Mouse (Mus musculus) stomach, embryonic 14.5 days (tissue): ENCODE results near the gene Cebpz. TPM values are rescaled to one million over a fixed set of nuclear protein-coding genes. Genes with fewer than 3 reads are reported as not detected.

Experiments used
- ATAC-seq: fragments of 200-750 bp; cut with Nextera tagmentation; 2 replicates; pipeline ENCODE4 v1.8.0; 2017; ENCODE audit warnings: low read depth, moderate TSS enrichment; ENCODE audit not compliant: insufficient number of reproducible peaks, insufficient read depth, low FRiP score
- H3K27ac ChIP-seq: fragments of 300-500 bp; sonication (generic); 2 replicates; pipeline ENCODE4 v1.5.1; 2014; ENCODE audit warnings: mild to moderate bottlenecking, low read length, moderate library complexity, mixed read lengths
- H3K27me3 ChIP-seq: fragments of 300-500 bp; sonication (generic); 2 replicates; pipeline ENCODE4 v1.6.1; 2014; ENCODE audit warnings: low read length, control low read depth, mixed read lengths; ENCODE audit not compliant: control insufficient read depth, insufficient read depth
- H3K36me3 ChIP-seq: fragments of 300-500 bp; sonication (generic); 2 replicates; pipeline ENCODE4 v1.6.1; 2014; ENCODE audit warnings: mild to moderate bottlenecking, control low read depth, low read length, moderate library complexity, mixed read lengths; ENCODE audit not compliant: control insufficient read depth, insufficient read depth
- H3K4me1 ChIP-seq: fragments of 300-500 bp; sonication (generic); 2 replicates; pipeline ENCODE4 v1.6.1; 2014; ENCODE audit warnings: low read length, control low read depth, mixed read lengths; ENCODE audit not compliant: control insufficient read depth, insufficient read depth
- H3K4me2 ChIP-seq: fragments of 300-500 bp; sonication (generic); replicated peaks from 2 replicates; pipeline ENCODE4 v1.6.1; 2014; ENCODE audit warnings: low read depth, low read length, control low read depth
- H3K4me3 ChIP-seq: fragments of 300-500 bp; sonication (generic); 2 replicates; pipeline ENCODE4 v1.5.1; 2014; ENCODE audit warnings: low read depth, low read length, control low read depth
- H3K9ac ChIP-seq: fragments of 300-500 bp; sonication (generic); replicated peaks from 2 replicates; pipeline ENCODE4 v1.6.1; 2014; ENCODE audit warnings: low read depth, mild to moderate bottlenecking, control low read depth, low read length, moderate library complexity, mixed read lengths
- H3K9me3 ChIP-seq: fragments of 300-500 bp; sonication (generic); 2 replicates; pipeline ENCODE4 v1.6.1; 2016; ENCODE audit warnings: low read depth, low read length, control low read depth; ENCODE audit not compliant: control insufficient read depth
- WGBS: fragments of 180-500 bp; shearing (Covaris S2); extraction: QIAGEN DNeasy Blood & Tissue Kit; methylation state at CpG from one replicate; pipeline ENCODE4 v1.1.7; 2014; 5-methylcytosine and 5-hydroxymethylcytosine counted together
- polyA plus RNA-seq: library from polyadenylated mRNA; unstranded; fragments of >200 nt; fragmentation: Nextera tagmentation; extraction: Ambion mirVana; gene quantifications from 2 replicates; pipeline ENCODE4 v1.2.1, GENCODE M21; 2014

Gene Cebpz
- polyA plus RNA-seq, 1 experiment from 2014 or later = 61.0 TPM

DNA sequence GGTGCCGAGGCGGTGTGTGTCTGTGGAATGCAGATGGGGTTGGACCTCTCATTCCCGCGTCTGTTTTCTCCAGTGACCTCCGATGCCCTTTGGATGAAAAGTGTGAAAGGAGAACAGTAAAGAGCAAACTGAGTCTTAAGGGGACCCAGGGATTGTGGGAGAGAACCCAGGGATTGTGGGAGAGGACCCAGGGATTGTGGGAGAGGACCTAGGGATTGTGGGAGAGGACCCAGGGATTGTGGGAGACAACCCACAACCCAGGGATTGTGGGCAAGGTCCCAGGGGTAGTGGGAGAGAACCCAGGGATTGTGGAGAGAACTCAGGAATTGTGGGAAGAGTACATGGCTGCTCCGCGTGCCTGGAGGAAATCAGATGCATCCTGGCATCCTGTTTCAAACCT, 41.9 kb downstream of the Cebpz start:
- no peak overlapping the region for H3K27ac ChIP-seq
- no peak for ATAC-seq
- no peaks in the 10 kb centered on the region for H3K36me3 ChIP-seq
- no peaks in the 10 kb centered on the region for H3K4me1 ChIP-seq
- H3K4me2 ChIP-seq = no peak overlapping the region
- H3K4me3 ChIP-seq = no peak overlapping the region
- H3K27me3 ChIP-seq = no peaks in the 10 kb centered on the region
- 77% methylated on average over 7 of the region's 7 CpGs for WGBS
- no peak overlapping the region for H3K9ac ChIP-seq
- H3K9me3 ChIP-seq = no peaks in the 10 kb centered on the region

DNA sequence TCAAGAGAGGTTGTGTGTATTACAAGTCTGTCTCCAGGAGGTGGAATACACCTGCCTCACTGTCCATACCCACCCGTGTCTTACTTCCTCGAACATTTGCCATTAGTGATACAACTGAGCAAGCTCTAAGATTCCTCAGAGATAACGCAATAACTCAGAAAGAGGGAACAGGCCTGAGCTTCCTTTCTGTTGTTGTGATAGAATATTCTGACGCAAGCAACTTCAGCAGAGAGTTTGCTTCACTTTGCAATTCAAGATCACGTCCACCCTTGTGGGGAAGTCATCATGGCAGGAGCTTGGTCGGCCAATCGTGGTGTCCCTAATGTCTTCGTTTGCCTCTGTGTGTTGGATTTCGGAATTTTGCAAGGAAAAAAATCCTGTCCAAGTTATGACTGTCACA, 45.8 kb downstream of the Cebpz start:
- Histone ChIP-seq H3K9me3 (no peaks in the 10 kb centered on the region), H3K27me3 (no peaks in the 10 kb centered on the region), H3K4me2 (no peak overlapping the region), H3K4me1 (no peaks in the 10 kb centered on the region), H3K36me3 (no peaks in the 10 kb centered on the region), H3K4me3 (no peak overlapping the region), H3K27ac (no peak overlapping the region), H3K9ac (no peak overlapping the region)
- 82% methylated on average over 9 of the region's 9 CpGs for WGBS
- ATAC-seq = no peak

DNA sequence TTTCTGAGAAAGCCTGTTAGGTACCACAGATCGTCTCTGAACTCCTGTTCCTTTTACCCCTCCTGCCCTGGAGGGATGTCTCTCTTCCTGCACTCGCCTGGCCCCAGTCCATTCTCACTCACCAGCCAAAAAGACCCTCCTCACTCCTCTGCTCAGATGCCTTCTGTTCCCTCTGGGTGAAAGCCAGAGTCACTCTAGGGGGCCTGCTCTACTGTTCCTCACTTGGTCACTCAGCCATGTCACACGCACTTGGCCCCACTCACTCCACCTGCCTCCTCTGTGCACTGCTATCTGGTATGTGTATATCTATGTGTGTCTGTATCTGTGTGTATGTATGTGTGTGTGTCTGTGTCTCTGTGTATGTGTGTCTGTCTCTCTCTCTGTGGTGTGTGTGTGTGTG, 47.7 kb downstream of the Cebpz start:
- Histone ChIP-seq H3K9me3 (no peaks in the 10 kb centered on the region), H3K27me3 (no peaks in the 10 kb centered on the region), H3K9ac (no peak overlapping the region), H3K36me3 (no peaks in the 10 kb centered on the region), H3K4me3 (no peak overlapping the region), H3K27ac (no peak overlapping the region), H3K4me2 (no peak overlapping the region), H3K4me1 (no peaks in the 10 kb centered on the region)
- no peak for ATAC-seq
- WGBS = 54% methylated on average over 3 of the region's 3 CpGs

DNA sequence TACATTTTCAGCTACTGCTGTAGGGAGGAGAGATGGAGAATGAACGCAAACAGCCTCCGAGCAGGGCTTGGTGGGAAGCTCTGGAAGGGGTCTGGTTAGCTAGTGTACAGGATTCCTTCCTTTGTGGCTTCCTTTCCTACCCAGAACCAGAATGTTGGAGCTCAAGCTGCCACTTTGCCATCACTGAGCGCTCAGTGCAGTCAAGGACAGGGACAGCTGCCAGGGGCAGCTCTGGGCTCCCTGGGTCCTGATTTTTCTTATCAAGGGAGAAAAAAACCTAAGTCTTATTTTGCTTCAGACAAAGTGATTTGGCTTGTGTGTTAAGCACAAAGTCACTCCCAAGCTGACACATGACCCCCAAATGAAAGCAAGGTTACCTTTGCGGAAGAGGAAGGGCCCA, 48.3 kb downstream of the Cebpz start:
- no peak overlapping the region for H3K9ac ChIP-seq
- WGBS = 78% methylated on average over 4 of the region's 4 CpGs
- no peaks in the 10 kb centered on the region for H3K27me3 ChIP-seq
- no peak overlapping the region for H3K27ac ChIP-seq
- ATAC-seq = no peak
- no peak overlapping the region for H3K4me3 ChIP-seq
- no peak overlapping the region for H3K4me2 ChIP-seq
- no peaks in the 10 kb centered on the region for H3K4me1 ChIP-seq
- H3K9me3 ChIP-seq = no peaks in the 10 kb centered on the region
- H3K36me3 ChIP-seq = no peaks in the 10 kb centered on the region

DNA sequence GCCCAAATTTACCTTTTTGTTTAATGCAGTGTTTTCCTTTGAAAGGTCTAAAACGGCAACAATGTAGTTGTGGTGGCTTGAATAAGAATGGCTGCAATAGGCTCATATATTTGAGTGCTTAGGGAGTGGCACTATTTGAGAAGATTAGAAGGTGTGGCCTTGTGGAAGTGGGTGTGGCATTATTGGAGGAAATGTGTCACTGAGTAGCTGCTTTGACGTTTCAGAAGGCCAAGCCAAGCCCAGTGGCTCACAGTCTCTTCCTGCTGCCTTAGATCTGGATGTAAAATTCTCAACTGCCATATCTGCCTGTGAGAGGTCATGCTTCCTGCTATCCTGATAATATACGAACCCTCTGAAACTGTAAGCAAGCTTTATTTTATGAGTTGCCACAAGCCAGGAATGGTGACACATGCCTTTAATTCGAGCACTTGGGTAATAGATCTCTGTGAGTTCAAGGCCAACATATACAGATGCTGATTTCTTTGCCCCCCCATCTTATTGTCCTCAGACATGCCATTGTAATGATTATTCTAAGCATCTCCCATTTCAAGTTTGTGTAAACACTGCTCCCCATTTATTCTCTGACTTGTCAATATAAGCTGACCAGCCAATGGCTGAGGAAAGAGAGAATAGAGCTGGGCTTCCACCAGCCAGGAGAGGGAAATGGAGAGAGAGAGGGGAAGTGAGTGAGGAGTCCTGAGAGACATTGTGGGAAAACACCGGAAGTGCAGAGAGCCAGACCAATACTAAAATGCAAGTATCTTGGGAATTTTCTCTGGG, 51.4 kb downstream of the Cebpz start:
- H3K4me2 ChIP-seq = no peak overlapping the region
- H3K4me1 ChIP-seq = peaks cover 8% of the 10 kb centered on the region; the same call in 1 of the 2 replicates
- H3K27me3 ChIP-seq = no peaks in the 10 kb centered on the region
- no peak overlapping the region for H3K4me3 ChIP-seq
- no peak overlapping the region for H3K9ac ChIP-seq
- no peak for ATAC-seq
- no peak overlapping the region for H3K27ac ChIP-seq
- no peaks in the 10 kb centered on the region for H3K36me3 ChIP-seq
- WGBS = 73% methylated on average over 5 of the region's 5 CpGs
- H3K9me3 ChIP-seq = no peaks in the 10 kb centered on the region

DNA sequence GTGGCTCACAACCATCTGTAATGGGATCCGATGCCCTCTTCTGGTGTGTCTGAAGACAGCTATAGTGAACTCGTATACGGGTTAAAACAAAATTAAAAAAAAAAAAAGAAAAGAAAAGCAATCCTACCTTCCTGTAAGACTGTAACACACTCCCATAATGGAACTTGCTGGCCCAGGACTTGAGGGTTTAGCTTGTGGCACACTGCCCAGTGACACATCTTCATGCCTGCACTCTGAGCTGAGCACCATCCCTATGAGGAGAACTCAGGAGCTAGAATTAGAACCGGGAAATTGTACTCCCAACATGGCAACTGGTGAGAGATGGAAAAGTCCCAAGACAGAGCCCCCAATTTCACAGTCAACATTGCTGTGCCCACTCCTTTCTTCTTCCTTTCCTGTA, 53.6 kb downstream of the Cebpz start:
- H3K4me1 ChIP-seq = peaks cover 8% of the 10 kb centered on the region; the same call in 1 of the 2 replicates
- no peaks in the 10 kb centered on the region; the same call in 1 of the 2 replicates for H3K36me3 ChIP-seq
- H3K27ac ChIP-seq = no peak overlapping the region
- H3K27me3 ChIP-seq = no peaks in the 10 kb centered on the region
- no peak overlapping the region for H3K4me3 ChIP-seq
- ATAC-seq = no peak
- no peak overlapping the region for H3K4me2 ChIP-seq
- H3K9me3 ChIP-seq = no peaks in the 10 kb centered on the region
- 82% methylated on average over 4 of the region's 4 CpGs for WGBS
- 0 out of 2 replicates have a peak overlapping the region, but pooled peaks have one; percentile 61 for H3K9ac ChIP-seq

DNA sequence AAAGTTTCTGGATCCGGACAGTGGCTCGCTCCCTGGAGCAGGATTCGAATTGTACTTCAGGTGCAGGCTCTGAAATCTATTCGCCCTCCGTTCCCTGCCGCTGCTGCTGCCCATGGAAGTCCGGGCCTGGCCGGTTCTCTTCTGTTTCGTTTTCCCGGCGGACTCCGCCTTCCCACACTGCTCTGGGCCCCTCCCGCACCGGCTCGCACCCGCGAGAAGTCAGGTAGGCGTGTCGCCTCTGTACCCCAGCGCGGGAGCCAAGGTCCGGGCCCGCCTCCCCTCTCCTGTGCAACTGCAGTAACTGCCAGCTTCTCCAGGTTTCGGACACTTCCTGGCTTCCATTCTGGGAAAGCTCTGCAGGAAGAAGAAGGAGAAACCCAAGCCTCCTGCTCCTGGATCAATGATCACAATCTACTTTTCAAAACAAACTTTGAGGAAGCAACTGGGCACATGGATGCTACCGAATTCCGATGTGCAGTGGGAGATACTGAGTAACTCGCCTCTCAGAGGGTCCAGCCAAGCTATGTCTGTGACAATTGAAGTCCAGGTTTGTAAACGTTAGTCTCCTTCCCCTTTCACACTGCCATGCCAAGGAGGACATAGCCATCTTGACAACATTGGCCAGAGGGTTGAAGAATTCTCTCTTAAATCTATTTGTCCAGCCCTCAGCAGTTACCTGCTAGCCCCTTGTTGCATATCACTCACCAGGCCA, 54.3 kb downstream of the Cebpz start, which contains the start of gene Eif2ak2:
Gene Eif2ak2, minus strand, starts transcription at position 173 of the 712 bp plus-strand sequence.
- peak within 1 kb of the TSS; percentile 61 for H3K4me2 ChIP-seq
- under 1% methylated on average over 28 of the region's 28 CpGs for WGBS
- H3K27ac ChIP-seq = peak within 1 kb of the TSS; percentile 48; the same call in 1 of the 2 replicates
- no peaks in the 10 kb centered on the region for H3K9me3 ChIP-seq
- peaks cover 6% of the 10 kb centered on the region; the same call in 1 of the 2 replicates for H3K36me3 ChIP-seq
- H3K27me3 ChIP-seq = no peaks in the 10 kb centered on the region
- peak within 1 kb of the TSS; percentile 69 for H3K4me3 ChIP-seq
- peaks cover 8% of the 10 kb centered on the region; the same call in 1 of the 2 replicates for H3K4me1 ChIP-seq
- peak; percentile 98 for ATAC-seq
- peak within 1 kb of the TSS; percentile 61 for H3K9ac ChIP-seq

DNA sequence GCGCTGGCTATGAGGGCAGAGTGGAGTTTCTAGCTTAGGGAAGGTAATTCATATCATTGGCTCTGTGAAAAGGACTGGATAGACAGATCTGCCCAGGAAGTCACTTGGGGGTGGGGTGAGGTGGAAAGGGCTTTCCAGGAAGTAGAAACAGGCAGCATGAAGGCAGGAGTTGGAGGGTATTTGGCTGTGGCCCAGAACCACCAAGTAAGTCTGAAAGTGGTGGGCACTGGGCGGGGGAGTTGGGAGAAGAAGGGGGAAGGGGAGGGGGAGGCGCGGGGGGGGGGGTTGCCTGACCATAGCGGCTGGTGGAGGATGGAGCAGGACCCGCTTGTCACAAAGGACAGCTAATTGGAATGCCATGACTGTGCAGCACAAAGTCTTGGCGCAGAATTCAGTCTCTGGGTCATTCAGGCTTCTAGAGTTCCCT, 55.0 kb downstream of the Cebpz start:
- Histone ChIP-seq H3K4me3 (peak overlapping the region; percentile 69), H3K36me3 (peaks cover 11% of the 10 kb centered on the region; the same call in 1 of the 2 replicates), H3K4me2 (peak overlapping the region; percentile 61), H3K9me3 (no peaks in the 10 kb centered on the region), H3K9ac (peak overlapping the region; percentile 61), H3K27me3 (no peaks in the 10 kb centered on the region), H3K27ac (peak overlapping the region; percentile 48; the same call in 1 of the 2 replicates), H3K4me1 (peaks cover 8% of the 10 kb centered on the region; the same call in 1 of the 2 replicates)
- ATAC-seq = peak; percentile 28; the same call in 1 of the 2 replicates
- 8% methylated on average over 7 of the region's 7 CpGs for WGBS
